Mouse (Mus musculus) forelimb bud, embryonic 11.5 days (tissue): Measurements from ENCODE around the gene Mrgpra2a.
"Not testable (repeated sequence)": the region's sequence is repeated elsewhere in the genome, so short reads cannot be mapped to it uniquely, and the experiment has no call there.

ENCODE experiments used
- DNase-seq: peaks from one replicate; pipeline ENCODE4 v3.0.0-alpha.2; 2012; ENCODE audit warnings: low read depth, low spot score

The Mrgpra2a gene

GRCm38 (mm10) chr7:47452015-47452414 lies at the start of gene Mrgpra2a:
Mrgpra2a (minus strand) TSS chr7:47452139.
- DNase-seq, result not testable (repeated sequence)

GRCm38 (mm10) chr7:47491266-47491665 lies 39.3 kb upstream of the Mrgpra2a start:
- not testable (repeated sequence) for DNase-seq

- DNase-seq, result not testable (repeated sequence)
These were observed 37.5 kb upstream of the Mrgpra2a start for GRCm38 (mm10) chr7:47489438-47489837.

- not testable (repeated sequence) for DNase-seq
These were observed 31.2 kb upstream of the Mrgpra2a start for GRCm38 (mm10) chr7:47483181-47483580.

GRCm38 (mm10) chr7:47473904-47474303 lies 22.0 kb upstream of the Mrgpra2a start:
- not testable (repeated sequence) for DNase-seq

GRCm38 (mm10) chr7:47465278-47465981 lies 13.5 kb upstream of the Mrgpra2a start:
- not testable (repeated sequence) for DNase-seq

GRCm38 (mm10) chr7:47445729-47446128 lies 6.2 kb downstream of the Mrgpra2a start:
- not testable (repeated sequence) for DNase-seq

GRCm38 (mm10) chr7:47436463-47436862 lies 15.5 kb downstream of the Mrgpra2a start:
- DNase-seq, result not testable (repeated sequence)

GRCm38 (mm10) chr7:47427815-47428508 lies 24.0 kb downstream of the Mrgpra2a start:
- not testable (repeated sequence) for DNase-seq

- no peak for DNase-seq
These were observed 41.3 kb downstream of the Mrgpra2a start for GRCm38 (mm10) chr7:47410602-47411001.

- DNase-seq, result no peak
These were observed 42.4 kb downstream of the Mrgpra2a start for GRCm38 (mm10) chr7:47409545-47409944.

- DNase-seq, result no peak
These were observed 50.8 kb downstream of the Mrgpra2a start for GRCm38 (mm10) chr7:47401125-47401524.
